Mouse (Mus musculus): ENCODE measurements around the gene Gipc3. TPM values are rescaled to one million over a fixed set of nuclear protein-coding genes. Genes with fewer than 3 reads are reported as not detected.

Gene Gipc3
- polyA plus RNA-seq, 1 experiment from 2014 or later = not detected

GRCm38 (mm10) chr10:81320550-81321347 is 22.3 kb downstream of the Gipc3 start, which contains the start of gene Cactin:
Gene Cactin (plus strand): TSS chr10:81321103.
- WGBS (ENCODE audit: insufficient replicate concordance) = under 1% methylated on average over 68 of the region's 68 CpGs
- ATAC-seq (ENCODE audit: low read depth) = peak; percentile 86

DNA sequence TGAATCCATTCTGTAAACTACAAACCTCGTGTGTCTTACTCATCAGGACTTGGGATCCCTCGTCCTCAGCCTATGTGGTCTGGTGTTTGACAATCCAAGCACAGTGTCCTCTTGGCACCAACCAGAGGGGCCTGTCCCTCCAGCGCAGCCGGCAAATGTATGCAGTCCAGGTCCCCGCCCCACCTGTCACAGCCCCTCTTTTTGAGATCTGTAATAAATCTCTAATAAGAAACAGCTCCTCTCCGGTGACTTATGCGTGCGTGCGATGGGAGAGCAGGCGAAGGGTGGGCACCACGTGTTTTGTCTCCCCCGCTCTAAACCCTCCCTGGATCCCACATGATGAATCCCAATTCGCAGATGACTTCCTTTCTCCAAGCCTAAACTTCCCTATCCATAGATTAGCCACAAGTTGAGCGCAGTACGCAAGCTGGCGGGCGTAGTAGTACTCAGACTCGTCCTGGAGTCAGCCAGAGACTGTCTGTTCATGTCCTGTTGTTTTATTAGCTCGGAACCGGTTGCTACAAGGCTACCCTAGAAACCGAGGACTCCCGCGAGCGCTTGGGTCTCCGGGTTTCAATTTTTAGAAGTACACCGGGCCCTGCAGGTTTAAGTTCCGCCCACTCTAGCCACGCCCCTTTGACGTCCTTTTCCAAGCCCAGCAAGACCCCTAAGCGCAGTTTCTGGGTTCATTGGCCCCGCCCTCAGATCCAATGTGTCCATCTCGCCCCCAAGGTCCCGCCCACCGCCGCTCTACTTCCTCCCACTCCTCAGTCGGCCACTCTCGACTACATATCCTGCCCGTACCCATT is 23.1 kb downstream of the Gipc3 start:
- peak overlapping the region; percentile 92 for H3K27ac ChIP-seq (ENCODE audit: low read length)
- no peaks in the 10 kb centered on the region for H3K27me3 ChIP-seq (ENCODE audit: control insufficient read depth, insufficient read depth, low read depth, low read length)
- WGBS (ENCODE audit: insufficient replicate concordance) = 1% methylated on average over 38 of the region's 38 CpGs
- H3K4me2 ChIP-seq (ENCODE audit: low read depth, low read length) = peak overlapping the region; percentile 89
- H3K4me1 ChIP-seq (ENCODE audit: control insufficient read depth, low read depth, low read length) = peaks cover 46% of the 10 kb centered on the region
- no peak for ATAC-seq (ENCODE audit: low read depth)
- peak overlapping the region; percentile 78 for H3K4me3 ChIP-seq (ENCODE audit: low read depth, low read length)
- no peaks in the 10 kb centered on the region for H3K9me3 ChIP-seq (replicated peaks; ENCODE audit: control insufficient read depth, low read length)
- H3K9ac ChIP-seq (ENCODE audit: low read depth, low read length) = peak overlapping the region; percentile 62
- peaks cover 33% of the 10 kb centered on the region for H3K36me3 ChIP-seq (ENCODE audit: control insufficient read depth, insufficient read depth)

More at GRCm38 (mm10) chr10:81320550-81321347, 22.3 kb downstream of the Gipc3 start, which contains the start of gene Cactin:
- Histone ChIP-seq H3K27me3 (ENCODE audit: control insufficient read depth, insufficient read depth, low read depth, low read length) (no peaks in the 10 kb centered on the region), H3K36me3 (ENCODE audit: control insufficient read depth, insufficient read depth) (peaks cover 41% of the 10 kb centered on the region), H3K4me1 (ENCODE audit: control insufficient read depth, low read depth, low read length) (peaks cover 46% of the 10 kb centered on the region), H3K4me3 (ENCODE audit: low read depth, low read length) (peak within 1 kb of the TSS; percentile 78), H3K9ac (ENCODE audit: low read depth, low read length) (peak within 1 kb of the TSS; percentile 88), H3K27ac (ENCODE audit: low read length) (peak within 1 kb of the TSS; percentile 92), H3K4me2 (ENCODE audit: low read depth, low read length) (peak within 1 kb of the TSS; percentile 89), H3K9me3 (replicated peaks; ENCODE audit: control insufficient read depth, low read length) (no peaks in the 10 kb centered on the region)

DNA sequence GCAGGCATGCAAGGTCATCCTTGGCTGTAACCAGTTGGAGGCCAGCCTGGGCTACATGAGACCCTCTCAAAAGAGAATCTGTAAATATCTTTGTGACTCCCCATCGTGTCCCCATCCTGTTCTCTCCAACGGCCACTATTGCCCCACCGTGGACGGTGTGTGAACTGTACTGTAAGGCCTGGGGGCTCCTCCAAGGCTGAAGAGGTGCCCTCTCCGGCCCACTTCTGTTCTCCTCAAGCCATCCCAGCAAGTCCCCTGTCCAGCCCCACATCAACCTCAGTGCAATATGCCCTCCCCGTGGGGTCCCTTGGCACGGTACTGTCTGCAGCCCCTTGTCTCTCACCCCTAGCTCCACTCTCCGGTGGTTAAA is 23.8 kb downstream of the Gipc3 start:
- H3K36me3 ChIP-seq (ENCODE audit: control insufficient read depth, insufficient read depth) = peaks cover 26% of the 10 kb centered on the region
- H3K4me3 ChIP-seq (ENCODE audit: low read depth, low read length) = peak overlapping the region; percentile 78
- H3K27ac ChIP-seq (ENCODE audit: low read length) = peak overlapping the region; percentile 92
- peak overlapping the region; percentile 89 for H3K4me2 ChIP-seq (ENCODE audit: low read depth, low read length)
- H3K27me3 ChIP-seq (ENCODE audit: control insufficient read depth, insufficient read depth, low read depth, low read length) = no peaks in the 10 kb centered on the region
- ATAC-seq (ENCODE audit: low read depth) = no peak
- H3K4me1 ChIP-seq (ENCODE audit: control insufficient read depth, low read depth, low read length) = peaks cover 46% of the 10 kb centered on the region
- peak overlapping the region; percentile 62 for H3K9ac ChIP-seq (ENCODE audit: low read depth, low read length)
- H3K9me3 ChIP-seq (replicated peaks; ENCODE audit: control insufficient read depth, low read length) = no peaks in the 10 kb centered on the region
- 39% methylated on average over 8 of the region's 8 CpGs for WGBS (ENCODE audit: insufficient replicate concordance)

DNA sequence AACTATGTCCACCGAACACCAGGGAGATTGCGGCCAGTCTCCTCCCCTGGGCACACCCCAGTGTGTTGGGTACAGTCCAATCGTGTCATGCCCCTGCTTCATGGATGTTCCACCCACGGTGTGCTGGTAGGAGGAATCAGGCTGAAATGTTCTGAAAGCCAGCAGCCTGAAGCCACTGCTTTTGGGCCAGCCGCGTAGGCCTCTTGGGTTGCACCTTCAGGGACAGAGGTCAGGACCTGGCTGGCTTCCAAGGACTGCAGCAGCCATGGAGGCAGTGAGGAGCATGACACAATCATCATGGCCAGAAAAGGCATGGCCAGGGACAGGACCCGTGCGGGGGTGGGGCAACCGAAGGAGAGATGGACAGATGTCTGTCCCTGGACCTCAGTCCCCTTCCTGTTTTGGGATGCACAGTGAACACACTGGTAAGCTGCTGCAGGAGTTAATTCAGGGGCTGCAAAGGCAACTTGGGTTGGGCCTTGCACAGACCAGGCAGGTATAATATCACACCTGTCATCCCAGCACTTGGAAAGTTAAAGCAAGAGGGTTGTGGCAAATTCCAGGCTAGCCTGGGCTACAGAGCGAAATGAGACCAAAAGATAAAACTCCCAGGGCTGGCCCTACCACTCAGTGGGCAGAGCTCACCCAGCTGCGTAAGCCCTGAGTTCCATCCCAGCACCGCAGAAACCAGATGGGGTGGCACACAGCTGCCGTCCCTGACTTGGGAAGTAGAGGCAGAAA is 24.3 kb downstream of the Gipc3 start:
- no peak overlapping the region for H3K27ac ChIP-seq (ENCODE audit: low read length)
- no peaks in the 10 kb centered on the region for H3K27me3 ChIP-seq (ENCODE audit: control insufficient read depth, insufficient read depth, low read depth, low read length)
- no peak overlapping the region for H3K4me3 ChIP-seq (ENCODE audit: low read depth, low read length)
- WGBS (ENCODE audit: insufficient replicate concordance) = 79% methylated on average over 13 of the region's 13 CpGs
- no peak overlapping the region; the same call in 1 of the 2 replicates for H3K9ac ChIP-seq (ENCODE audit: low read depth, low read length)
- no peak for ATAC-seq (ENCODE audit: low read depth)
- no peak overlapping the region for H3K4me2 ChIP-seq (ENCODE audit: low read depth, low read length)
- peaks cover 21% of the 10 kb centered on the region for H3K36me3 ChIP-seq (ENCODE audit: control insufficient read depth, insufficient read depth)
- no peaks in the 10 kb centered on the region for H3K9me3 ChIP-seq (replicated peaks; ENCODE audit: control insufficient read depth, low read length)
- peaks cover 46% of the 10 kb centered on the region for H3K4me1 ChIP-seq (ENCODE audit: control insufficient read depth, low read depth, low read length)

GRCm38 (mm10) chr10:81317273-81317672 is 25.8 kb downstream of the Gipc3 start:
- no peaks in the 10 kb centered on the region for H3K27me3 ChIP-seq (ENCODE audit: control insufficient read depth, insufficient read depth, low read depth, low read length)
- WGBS (ENCODE audit: insufficient replicate concordance) = 22% methylated on average over 20 of the region's 20 CpGs
- no peak for ATAC-seq (ENCODE audit: low read depth)
- H3K4me1 ChIP-seq (ENCODE audit: control insufficient read depth, low read depth, low read length) = peaks cover 42% of the 10 kb centered on the region
- no peaks in the 10 kb centered on the region for H3K9me3 ChIP-seq (replicated peaks; ENCODE audit: control insufficient read depth, low read length)
- peak overlapping the region; percentile 35 for H3K9ac ChIP-seq (ENCODE audit: low read depth, low read length)
- peak overlapping the region; percentile 55 for H3K4me2 ChIP-seq (ENCODE audit: low read depth, low read length)
- no peak overlapping the region for H3K27ac ChIP-seq (ENCODE audit: low read length)
- peak overlapping the region; percentile 30 for H3K4me3 ChIP-seq (ENCODE audit: low read depth, low read length)
- H3K36me3 ChIP-seq (ENCODE audit: control insufficient read depth, insufficient read depth) = peaks cover 12% of the 10 kb centered on the region; the same call in 1 of the 2 replicates

GRCm38 (mm10) chr10:81316338-81317060 is 26.6 kb downstream of the Gipc3 start:
- Histone ChIP-seq H3K36me3 (ENCODE audit: control insufficient read depth, insufficient read depth) (peaks cover 9% of the 10 kb centered on the region; the same call in 1 of the 2 replicates), H3K27me3 (ENCODE audit: control insufficient read depth, insufficient read depth, low read depth, low read length) (no peaks in the 10 kb centered on the region), H3K9me3 (replicated peaks; ENCODE audit: control insufficient read depth, low read length) (no peaks in the 10 kb centered on the region), H3K4me1 (ENCODE audit: control insufficient read depth, low read depth, low read length) (peaks cover 35% of the 10 kb centered on the region), H3K27ac (ENCODE audit: low read length) (no peak overlapping the region), H3K4me2 (ENCODE audit: low read depth, low read length) (peak overlapping the region; percentile 55; the same call in 1 of the 2 replicates), H3K4me3 (ENCODE audit: low read depth, low read length) (peak overlapping the region; percentile 30), H3K9ac (ENCODE audit: low read depth, low read length) (peak overlapping the region; percentile 35)
- ATAC-seq (ENCODE audit: low read depth) = no peak
- WGBS (ENCODE audit: insufficient replicate concordance) = 64% methylated on average over 16 of the region's 16 CpGs

GRCm38 (mm10) chr10:81315587-81315986 is 27.5 kb downstream of the Gipc3 start:
- ATAC-seq (ENCODE audit: low read depth) = no peak
- H3K27me3 ChIP-seq (ENCODE audit: control insufficient read depth, insufficient read depth, low read depth, low read length) = no peaks in the 10 kb centered on the region
- H3K27ac ChIP-seq (ENCODE audit: low read length) = no peak overlapping the region
- peaks cover 9% of the 10 kb centered on the region; the same call in 1 of the 2 replicates for H3K36me3 ChIP-seq (ENCODE audit: control insufficient read depth, insufficient read depth)
- H3K9ac ChIP-seq (ENCODE audit: low read depth, low read length) = no peak overlapping the region
- WGBS (ENCODE audit: insufficient replicate concordance) = 78% methylated on average over 16 of the region's 16 CpGs
- no peak overlapping the region for H3K4me3 ChIP-seq (ENCODE audit: low read depth, low read length)
- peaks cover 35% of the 10 kb centered on the region for H3K4me1 ChIP-seq (ENCODE audit: control insufficient read depth, low read depth, low read length)
- H3K9me3 ChIP-seq (replicated peaks; ENCODE audit: control insufficient read depth, low read length) = no peaks in the 10 kb centered on the region
- H3K4me2 ChIP-seq (ENCODE audit: low read depth, low read length) = no peak overlapping the region

- no peak overlapping the region for H3K4me3 ChIP-seq (ENCODE audit: low read depth, low read length)
- no peaks in the 10 kb centered on the region for H3K27me3 ChIP-seq (ENCODE audit: control insufficient read depth, insufficient read depth, low read depth, low read length)
- H3K9ac ChIP-seq (ENCODE audit: low read depth, low read length) = no peak overlapping the region
- WGBS (ENCODE audit: insufficient replicate concordance) = 71% methylated on average over 7 of the region's 7 CpGs
- peaks cover 25% of the 10 kb centered on the region for H3K4me1 ChIP-seq (ENCODE audit: control insufficient read depth, low read depth, low read length)
- ATAC-seq (ENCODE audit: low read depth) = no peak
- H3K4me2 ChIP-seq (ENCODE audit: low read depth, low read length) = no peak overlapping the region
- no peak overlapping the region for H3K27ac ChIP-seq (ENCODE audit: low read length)
- no peaks in the 10 kb centered on the region for H3K9me3 ChIP-seq (replicated peaks; ENCODE audit: control insufficient read depth, low read length)
- peaks cover 12% of the 10 kb centered on the region; the same call in 1 of the 2 replicates for H3K36me3 ChIP-seq (ENCODE audit: control insufficient read depth, insufficient read depth)
These were observed 28.9 kb downstream of the Gipc3 start for GRCm38 (mm10) chr10:81314201-81314600.
